Mouse (Mus musculus): Measurements from ENCODE around the gene Ttc5.

DNA sequence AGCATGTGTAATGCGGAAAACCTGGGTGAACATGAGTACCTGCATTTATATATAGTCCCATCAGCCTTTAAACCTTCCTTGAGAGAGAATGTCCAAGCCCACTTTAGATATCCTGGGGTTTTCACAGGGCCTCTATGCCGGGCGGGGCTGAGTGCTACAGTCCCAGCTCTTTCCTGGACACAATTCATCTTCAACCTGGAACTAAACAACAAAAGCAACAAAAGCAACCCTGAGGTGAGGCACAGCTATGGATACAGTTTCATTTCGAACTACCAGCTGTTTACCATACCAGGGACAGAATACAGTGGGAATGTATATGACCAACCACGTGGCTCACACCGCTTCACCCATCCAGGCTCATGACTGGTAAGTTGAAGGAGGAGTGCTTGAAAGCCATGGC lies 17.1 kb upstream of the Ttc5 start:
- TF ChIP-seq CTCF (conservative IDR thresholded peaks at IDR 0.05; ENCODE audit: low read length), result no peak
- no peak for TF ChIP-seq POU5F1 (IDR thresholded peaks at IDR 0.05; ENCODE audit: borderline replicate concordance, low read length)

All from E14TG2a.4 (cell line).